Mouse (Mus musculus) olfactory bulb, adult 2 months (tissue): ENCODE results near the gene Mief1.

Experiments
- CTCF ChIP-seq: fragments of 200-500 bp; IDR thresholded peaks from 2 replicates; pipeline ENCODE4 v1.5.1; 2012; ENCODE audit warnings: low read depth, mild to moderate bottlenecking, low read length, moderate library complexity; ENCODE audit not compliant: insufficient read depth
- POLR2A ChIP-seq: fragments of 200-500 bp; IDR thresholded peaks from 2 replicates; pipeline ENCODE4 v1.6.1; 2012; ENCODE audit warnings: mild to moderate bottlenecking, low read depth, low read length, moderate library complexity; ENCODE audit not compliant: insufficient read depth

DNA sequence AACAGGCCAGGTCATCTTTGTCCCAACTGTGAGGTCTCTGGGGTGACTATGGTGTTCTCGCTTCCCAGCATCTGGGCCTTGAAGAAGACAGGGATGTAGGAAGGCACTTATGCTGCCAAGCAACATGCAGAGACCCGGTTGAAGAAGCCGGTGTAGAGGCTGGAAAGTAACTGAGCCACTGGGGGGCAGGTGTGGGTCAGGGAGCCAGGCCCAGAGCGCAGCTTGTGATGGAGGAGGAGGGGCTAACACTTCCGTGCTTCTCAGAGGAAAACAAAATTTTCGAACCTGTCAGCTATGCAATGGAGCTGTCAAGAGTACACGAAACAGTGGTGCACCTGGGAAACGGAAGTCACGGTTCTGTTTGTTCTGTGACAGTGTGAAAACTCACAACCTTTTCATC, 43.3 kb downstream of the Mief1 start:
- TF ChIP-seq CTCF (peak; percentile 31; the same call in 1 of the 2 replicates), POLR2A (no peak)
